Mouse (Mus musculus) myocyte (in vitro differentiated cells): ENCODE measurements around the gene Tnfrsf26.

ENCODE experiments used
- CEBPB ChIP-seq: IDR thresholded peaks from 2 replicates; pipeline ENCODE4 v1.6.1; 2011; ENCODE audit warnings: mild to moderate bottlenecking, moderate library complexity; ENCODE audit not compliant: poor library complexity, insufficient read depth, severe bottlenecking
- E2F4 ChIP-seq: IDR thresholded peaks from one replicate; pipeline ENCODE4 v1.6.1; 2011; ENCODE audit warnings: mild to moderate bottlenecking, control low read depth, moderate library complexity; ENCODE audit not compliant: insufficient read depth
- MAX ChIP-seq: IDR thresholded peaks from one replicate; pipeline ENCODE4 v1.6.1; 2011; ENCODE audit warnings: low read depth, mild to moderate bottlenecking, control low read depth
- MYOD1 ChIP-seq, 3 experiments: IDR thresholded peaks; one replicate each; pipeline ENCODE4 v1.6.1; 2011; ENCODE audit warnings: control low read depth in 2 of 3, low read depth in 2 of 3, mild to moderate bottlenecking in 2 of 3, moderate library complexity in 1 of 3; ENCODE audit not compliant: insufficient read length in 2 of 3, control insufficient read depth in 1 of 3
- MYOG ChIP-seq, 3 experiments: IDR thresholded peaks; one replicate each; pipeline ENCODE4 v1.6.1; 2011; ENCODE audit warnings: control low read depth in 2 of 3, low read depth in 2 of 3, mild to moderate bottlenecking in 2 of 3; ENCODE audit not compliant: insufficient read length in 2 of 3, control insufficient read depth in 1 of 3, insufficient read depth in 1 of 3
- POLR2A ChIP-seq: IDR thresholded peaks from one replicate; pipeline ENCODE4 v1.6.1; 2011; ENCODE audit warnings: low read depth, mild to moderate bottlenecking, control low read depth, moderate library complexity; ENCODE audit not compliant: insufficient read length
- POLR2AphosphoS2 ChIP-seq: IDR thresholded peaks from one replicate; pipeline ENCODE4 v1.6.1; 2011; ENCODE audit warnings: low read depth, control low read depth; ENCODE audit not compliant: insufficient read length
- REST ChIP-seq: IDR thresholded peaks from one replicate; pipeline ENCODE4 v1.6.1; 2011; ENCODE audit warnings: mild to moderate bottlenecking, control low read depth, moderate library complexity; ENCODE audit not compliant: insufficient read depth, insufficient read length
- SRF ChIP-seq: IDR thresholded peaks from one replicate; pipeline ENCODE4 v1.6.1; 2011; ENCODE audit warnings: low read depth; ENCODE audit not compliant: control insufficient read depth, insufficient read length
- TCF12 ChIP-seq: IDR thresholded peaks from one replicate; pipeline ENCODE4 v1.6.1; 2011; ENCODE audit warnings: mild to moderate bottlenecking, control low read depth; ENCODE audit not compliant: poor library complexity, insufficient read depth, severe bottlenecking
- TCF3 ChIP-seq: IDR thresholded peaks from one replicate; pipeline ENCODE4 v1.6.1; 2011; ENCODE audit warnings: low read depth, control low read depth; ENCODE audit not compliant: insufficient read length
- USF1 ChIP-seq: IDR thresholded peaks from one replicate; pipeline ENCODE4 v1.6.1; 2011; ENCODE audit warnings: low read depth, mild to moderate bottlenecking, control low read depth, moderate library complexity

DNA sequence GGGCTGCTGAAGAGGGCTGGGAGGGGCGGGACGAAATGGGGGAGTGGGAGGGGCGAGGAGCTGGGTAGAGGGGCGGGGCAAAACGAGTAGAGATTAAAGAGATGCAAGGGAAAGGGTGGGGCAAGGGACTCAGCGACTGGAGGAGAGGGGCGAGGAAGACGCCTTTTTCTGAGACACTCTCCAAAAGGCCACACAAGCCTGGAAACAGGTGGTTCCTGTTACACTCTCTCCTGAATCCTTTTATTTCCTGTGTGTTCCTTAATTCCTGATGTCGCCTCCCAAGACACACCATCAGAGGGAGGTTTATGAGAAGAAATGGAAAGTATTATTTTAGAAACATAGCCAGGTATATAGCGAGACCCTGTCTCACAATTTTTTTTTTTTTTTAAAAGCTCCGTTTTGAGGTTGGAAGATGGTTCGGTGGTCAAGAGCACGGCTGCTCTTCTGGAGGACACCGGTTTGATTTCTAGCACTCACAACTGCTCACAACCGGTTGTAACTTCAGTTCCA, 28.2 kb downstream of the Tnfrsf26 start:
- TF ChIP-seq POLR2A (no peak), E2F4 (no peak), CEBPB (no peak), TCF12 (no peak), MAX (no peak), REST (no peak), POLR2AphosphoS2 (no peak), USF1 (no peak), MYOG (IDR thresholded peaks at IDR 0.05; ENCODE audit: control insufficient read depth in 1 of 3, insufficient read depth in 1 of 3, insufficient read length in 2 of 3, low read depth in 2 of 3) (no peak), MYOD1 (IDR thresholded peaks at IDR 0.05; ENCODE audit: control insufficient read depth in 1 of 3, insufficient read length in 2 of 3, low read depth in 2 of 3) (peak in 1 of 3 experiments; percentile 5), TCF3 (no peak), SRF (no peak)
